Comparison of ENCODE assay signal across 1 mouse cellular context in the genomic region with DNA sequence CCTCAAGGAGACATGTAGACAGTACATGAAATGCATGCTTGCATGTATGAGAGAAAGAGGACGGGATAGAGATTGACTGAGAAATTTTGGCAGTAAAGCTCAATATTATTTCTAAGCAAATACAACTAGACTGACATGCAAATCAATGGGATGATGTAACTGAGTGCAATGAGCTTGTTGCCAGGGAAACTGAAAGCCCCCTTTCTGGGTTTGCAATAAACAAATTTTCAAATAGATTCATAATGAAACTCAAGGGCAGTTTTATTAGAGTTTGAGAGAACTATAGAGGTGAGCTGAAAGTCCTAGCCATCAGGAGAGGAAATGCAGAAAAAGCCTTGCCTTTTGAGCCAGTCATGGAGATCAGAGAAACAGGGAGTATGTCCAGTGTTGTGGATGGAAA.
TF ChIP-seq lines count a peak whose summit lies in the region.

No protein-coding gene starts in this region.

TF ChIP-seq in MEL, 35 proteins besides CTCF, POLR2A, EP300 and RAD21 (continued from another document):
- no peak for TF ChIP-seq ELF1 (IDR thresholded peaks at IDR 0.05; ENCODE audit: low read depth, low read length)
- TF ChIP-seq MYB (IDR thresholded peaks at IDR 0.05; ENCODE audit: low read depth, low read length): no peak
- TF ChIP-seq GABPA (IDR thresholded peaks at IDR 0.05; ENCODE audit: low read depth, low read length): no peak
- no peak for TF ChIP-seq POLR2AphosphoS2 (IDR thresholded peaks at IDR 0.05; ENCODE audit: low read length)
- no peak for TF ChIP-seq MAZ (IDR thresholded peaks at IDR 0.05; ENCODE audit: low read depth, low read length)
- TF ChIP-seq POLR2AphosphoS5 (IDR thresholded peaks at IDR 0.05; ENCODE audit: borderline replicate concordance, low read depth, low read length): no peak
- TF ChIP-seq ETS1 (IDR thresholded peaks at IDR 0.05; ENCODE audit: low read depth, low read length): no peak
- TF ChIP-seq CHD1 (IDR thresholded peaks at IDR 0.05; ENCODE audit: low read depth, low read length): no peak
- TF ChIP-seq ZNF384 (IDR thresholded peaks at IDR 0.05; ENCODE audit: low read depth, low read length): no peak
- TF ChIP-seq ZMIZ1 (IDR thresholded peaks at IDR 0.05; ENCODE audit: low read depth, low read length): no peak
- TF ChIP-seq ZC3H11A (IDR thresholded peaks at IDR 0.05; ENCODE audit: low read depth, low read length): no peak
TF ChIP-seq in MEL: peak in this region for 0.
